8 mouse cellular contexts compared by ENCODE assay signal in the genomic region with DNA sequence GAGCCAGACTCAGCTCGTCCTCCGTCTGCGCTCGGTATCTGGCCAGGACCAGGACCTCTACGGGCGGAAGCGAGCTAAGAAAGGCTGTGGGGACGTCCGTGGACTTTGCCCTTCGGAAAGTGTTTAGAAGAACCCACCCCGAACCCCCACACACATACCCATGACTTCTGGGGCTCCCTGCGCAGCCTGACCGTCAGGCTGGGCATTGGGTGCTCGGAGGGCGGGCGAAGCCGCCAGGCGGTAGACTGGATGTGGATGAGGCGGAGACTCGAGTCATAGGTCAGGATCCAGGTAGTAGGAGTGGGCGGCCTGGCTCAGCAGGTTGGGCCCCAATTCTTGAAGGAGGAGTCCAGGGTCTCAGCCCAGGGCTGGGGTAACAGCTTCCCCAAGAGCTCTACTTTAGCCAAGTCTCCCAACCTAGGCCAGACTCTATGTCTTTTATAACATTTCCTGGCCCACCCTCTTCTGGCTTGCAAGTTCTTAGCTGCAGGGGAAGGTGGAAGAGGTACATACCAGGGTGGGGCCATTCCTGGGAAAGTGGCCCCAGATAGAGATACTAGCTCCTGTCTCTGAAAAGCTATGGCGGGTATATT. TPM values are rescaled to one million over a fixed set of nuclear protein-coding genes. Genes with fewer than 3 reads are reported as not detected.
DNase-seq lines count a peak whose midpoint lies in the region; ATAC-seq lines count a peak whose summit lies in the region.

TSS of gene Sh3d21 (minus strand) at position 425 of the 593 bp plus-strand sequence.

- ATAC-seq in embryonic facial prominence, embryonic 11.5 days (replicated peaks; ENCODE audit: insufficient number of reproducible peaks, low FRiP score, low TSS enrichment, low read depth): peak; percentile 48
- peak; percentile 34 for ATAC-seq in hindbrain, embryonic 11.5 days (ENCODE audit: low FRiP score)
- ATAC-seq in limb, embryonic 13.5 days (ENCODE audit: low FRiP score, low read depth): peak; percentile 5; the same call in 1 of the 2 replicates
- ATAC-seq in midbrain, embryonic 14.5 days (ENCODE audit: low FRiP score, low TSS enrichment): peak; percentile 11; the same call in 1 of the 2 replicates

- peak; percentile 38 for DNase-seq in embryo, embryonic 9.5 days (ENCODE audit: extremely low spot score)
- DNase-seq in embryo, embryonic 10.5 days (ENCODE audit: low spot score): no peak
- DNase-seq in embryonic facial prominence, embryonic 11.5 days (ENCODE audit: low spot score): peak; percentile 12
- DNase-seq in hindbrain, embryonic 11.5 days (ENCODE audit: low spot score): peak; percentile 42
- DNase-seq in midbrain, embryonic 14.5 days: peak; percentile 16
- no peak for DNase-seq in frontal cortex, postnatal 25 days (ENCODE audit: low spot score in 2 of 2)
- no peak for DNase-seq in gastrocnemius, adult 8-10 months (ENCODE audit: low spot score in 2 of 2)

- WGBS in embryonic facial prominence, embryonic 11.5 days: 9% methylated on average over 22 of the region's 22 CpGs
- WGBS in hindbrain, embryonic 11.5 days: 7% methylated on average over 22 of the region's 22 CpGs
- 6% methylated on average over 22 of the region's 22 CpGs for WGBS in limb, embryonic 13.5 days
- WGBS in midbrain, embryonic 14.5 days: 6% methylated on average over 22 of the region's 22 CpGs

- H3K27me3 ChIP-seq in embryonic facial prominence, embryonic 11.5 days (ENCODE audit: control insufficient read depth, insufficient read depth, low read length): no peaks in the 10 kb centered on the region
- H3K27me3 ChIP-seq in hindbrain, embryonic 11.5 days (ENCODE audit: control insufficient read depth, insufficient read depth, low read length): no peaks in the 10 kb centered on the region
- H3K27me3 ChIP-seq in limb, embryonic 13.5 days: no peaks in the 10 kb centered on the region
- H3K27me3 ChIP-seq in midbrain, embryonic 14.5 days (ENCODE audit: control insufficient read depth, insufficient read depth, low read length): no peaks in the 10 kb centered on the region

- no peaks in the 10 kb centered on the region; the same call in 1 of the 2 replicates for H3K4me1 ChIP-seq in embryonic facial prominence, embryonic 11.5 days (ENCODE audit: control insufficient read depth, insufficient read depth, low read length)
- H3K4me1 ChIP-seq in hindbrain, embryonic 11.5 days (replicated peaks; ENCODE audit: control insufficient read depth, insufficient read depth, low read length): 0 out of 2 replicates have a peak, but pooled peaks cover 6% of the 10 kb centered on the region
- H3K4me1 ChIP-seq in limb, embryonic 13.5 days: peaks cover 20% of the 10 kb centered on the region
- H3K4me1 ChIP-seq in midbrain, embryonic 14.5 days (ENCODE audit: control insufficient read depth, insufficient read depth, low read length): peaks cover 9% of the 10 kb centered on the region

- H3K9me3 ChIP-seq in embryonic facial prominence, embryonic 11.5 days (replicated peaks; ENCODE audit: control insufficient read depth, low read length): no peaks in the 10 kb centered on the region
- H3K9me3 ChIP-seq in hindbrain, embryonic 11.5 days (ENCODE audit: control insufficient read depth, low read length): no peaks in the 10 kb centered on the region
- H3K9me3 ChIP-seq in limb, embryonic 13.5 days: no peaks in the 10 kb centered on the region
- no peaks in the 10 kb centered on the region for H3K9me3 ChIP-seq in midbrain, embryonic 14.5 days (ENCODE audit: control insufficient read depth, low read length)

- H3K4me3 ChIP-seq in embryonic facial prominence, embryonic 11.5 days (ENCODE audit: low read depth, low read length): peak within 1 kb of the TSS; percentile 61
- peak within 1 kb of the TSS; percentile 49 for H3K4me3 ChIP-seq in hindbrain, embryonic 11.5 days (ENCODE audit: low read depth, low read length)
- H3K4me3 ChIP-seq in limb, embryonic 13.5 days: peak within 1 kb of the TSS; percentile 67
- H3K4me3 ChIP-seq in midbrain, embryonic 14.5 days (replicated peaks; ENCODE audit: low read depth, low read length): peak within 1 kb of the TSS; percentile 45

- 0 out of 2 replicates have a peak within 1 kb of the TSS, but pooled peaks have one; percentile 35 for H3K27ac ChIP-seq in embryonic facial prominence, embryonic 11.5 days (replicated peaks; ENCODE audit: low read depth, low read length)
- no peak within 1 kb of the TSS for H3K27ac ChIP-seq in hindbrain, embryonic 11.5 days (ENCODE audit: low read depth, low read length)
- peak within 1 kb of the TSS; percentile 79 for H3K27ac ChIP-seq in limb, embryonic 13.5 days
- no peak within 1 kb of the TSS for H3K27ac ChIP-seq in midbrain, embryonic 14.5 days (replicated peaks; ENCODE audit: low read depth, low read length)

- H3K36me3 ChIP-seq in embryonic facial prominence, embryonic 11.5 days (replicated peaks; ENCODE audit: control insufficient read depth, insufficient read depth, low read depth, low read length): peaks cover 5% of the 10 kb centered on the region
- peaks cover 9% of the 10 kb centered on the region for H3K36me3 ChIP-seq in hindbrain, embryonic 11.5 days (ENCODE audit: control insufficient read depth, insufficient read depth, low read length)
- peaks cover 31% of the 10 kb centered on the region for H3K36me3 ChIP-seq in limb, embryonic 13.5 days
- peaks cover 28% of the 10 kb centered on the region for H3K36me3 ChIP-seq in midbrain, embryonic 14.5 days (ENCODE audit: control insufficient read depth, insufficient read depth, low read length)

- peak within 1 kb of the TSS; percentile 99 for H3K4me2 ChIP-seq in embryonic facial prominence, embryonic 11.5 days (ENCODE audit: low read depth, low read length)
- peak within 1 kb of the TSS; percentile 99 for H3K4me2 ChIP-seq in hindbrain, embryonic 11.5 days (replicated peaks; ENCODE audit: low read depth, low read length)
- peak within 1 kb of the TSS; percentile 99 for H3K4me2 ChIP-seq in limb, embryonic 13.5 days (replicated peaks)
- peak within 1 kb of the TSS; percentile 96 for H3K4me2 ChIP-seq in midbrain, embryonic 14.5 days (ENCODE audit: low read length)

- peak within 1 kb of the TSS; percentile 78 for H3K9ac ChIP-seq in embryonic facial prominence, embryonic 11.5 days (replicated peaks; ENCODE audit: low read length)
- peak within 1 kb of the TSS; percentile 70 for H3K9ac ChIP-seq in hindbrain, embryonic 11.5 days (ENCODE audit: low read depth, low read length)
- peak within 1 kb of the TSS; percentile 86 for H3K9ac ChIP-seq in limb, embryonic 13.5 days
- peak within 1 kb of the TSS; percentile 65 for H3K9ac ChIP-seq in midbrain, embryonic 14.5 days (replicated peaks; ENCODE audit: low read length)

RNA-seq across cellular contexts. Expression of gene Sh3d21, which starts in this region (rescaled TPM):
- polyA plus RNA-seq in embryonic facial prominence, embryonic 11.5 days (2014; fragmentation: Nextera tagmentation; extraction: Ambion mirVana): 4.7 and 5.0 TPM in 2 replicates
- polyA plus RNA-seq in hindbrain, embryonic 11.5 days (2014; fragmentation: Nextera tagmentation; extraction: Ambion mirVana): 2.0 and 2.7 TPM in 2 replicates
- polyA plus RNA-seq in limb, embryonic 13.5 days (2015; fragmentation: Nextera tagmentation; extraction: Ambion mirVana): 9.3 and 10.5 TPM in 2 replicates
- 0.89 and 1.1 TPM in 2 replicates for polyA plus RNA-seq in midbrain, embryonic 14.5 days (2014; fragmentation: Nextera tagmentation; extraction: Ambion mirVana)
- under 1 TPM; 0.46 to 0.86 (median 0.68) TPM for total RNA-seq in gastrocnemius, adult 8-10 months (2022)

Comparison
In these comparisons a context has a peak if more than half of its experiments do, and no peak if none do; other contexts are left out.
1. DNase-seq: peak in embryo, embryonic 9.5 days (single experiment), embryonic facial prominence, embryonic 11.5 days (single experiment), hindbrain, embryonic 11.5 days (single experiment) and midbrain, embryonic 14.5 days (single experiment); none in embryo, embryonic 10.5 days (single experiment), frontal cortex, postnatal 25 days (0 of 2) and gastrocnemius, adult 8-10 months (0 of 2).
2. H3K27ac ChIP-seq: peak in embryonic facial prominence, embryonic 11.5 days (single experiment) and limb, embryonic 13.5 days (single experiment); none in hindbrain, embryonic 11.5 days (single experiment) and midbrain, embryonic 14.5 days (single experiment).
3. Peak in every context shown above with its lines, with median percentiles within 50 percentile points of each other: ATAC-seq, H3K4me2 ChIP-seq, H3K4me3 ChIP-seq and H3K9ac ChIP-seq.